Mouse (Mus musculus): ENCODE results near the gene Cd86. TPM values are rescaled to one million over a fixed set of nuclear protein-coding genes. Genes with fewer than 3 reads are reported as not detected.

Gene Cd86
- polyA plus RNA-seq (2012; rRNA removed), result 0.75 and 1.1 TPM in 2 replicates

GRCm38 (mm10) chr16:36665782-36666181 lies at the start of gene Cd86:
Gene Cd86 (minus strand): TSS chr16:36666081.

GRCm38 (mm10) chr16:36693818-36694413 lies 28.0 kb upstream of the Cd86 start, which contains the start of gene Ildr1:
Gene Ildr1 (plus strand): TSS chr16:36693978.

GRCm38 (mm10) chr16:36561386-36562338 lies 104.2 kb downstream of the Cd86 start, which contains the start of gene Casr:
Gene Casr (minus strand): TSS chr16:36562141.

Other genes with a start within 250 kb of the Cd86 start
- gene Stfa3, start 210.7 kb downstream of the Cd86 start, polyA plus RNA-seq (2012; rRNA removed), result not detected in 2 replicates
- gene Casr, start 103.9 kb downstream of the Cd86 start, polyA plus RNA-seq (2012; rRNA removed), result 0.06 and 0.07 TPM in 2 replicates
- gene Ildr1, start 27.9 kb upstream of the Cd86 start, polyA plus RNA-seq (2012; rRNA removed), result 10.0 and 11.3 TPM in 2 replicates
- 5.4 and 5.5 TPM in 2 replicates for gene Slc15a2, start 118.9 kb upstream of the Cd86 start, polyA plus RNA-seq (2012; rRNA removed)
- gene Iqcb1, start 162.3 kb upstream of the Cd86 start, polyA plus RNA-seq (2012; rRNA removed), result 2.2 and 3.5 TPM in 2 replicates
- 0.18 TPM in 1 of 2 replicates, not detected in the other for gene Eaf2, start 208.9 kb upstream of the Cd86 start, polyA plus RNA-seq (2012; rRNA removed)
- gene Golgb1, start 209.1 kb upstream of the Cd86 start, polyA plus RNA-seq (2012; rRNA removed), result 63.7 and 79.1 TPM in 2 replicates